Mouse (Mus musculus): ENCODE results near the gene C1s2.
"Not testable (repeated sequence)": the region's sequence is repeated elsewhere in the genome, so short reads cannot be mapped to it uniquely, and the experiment has no call there.

Gene C1s2

DNA sequence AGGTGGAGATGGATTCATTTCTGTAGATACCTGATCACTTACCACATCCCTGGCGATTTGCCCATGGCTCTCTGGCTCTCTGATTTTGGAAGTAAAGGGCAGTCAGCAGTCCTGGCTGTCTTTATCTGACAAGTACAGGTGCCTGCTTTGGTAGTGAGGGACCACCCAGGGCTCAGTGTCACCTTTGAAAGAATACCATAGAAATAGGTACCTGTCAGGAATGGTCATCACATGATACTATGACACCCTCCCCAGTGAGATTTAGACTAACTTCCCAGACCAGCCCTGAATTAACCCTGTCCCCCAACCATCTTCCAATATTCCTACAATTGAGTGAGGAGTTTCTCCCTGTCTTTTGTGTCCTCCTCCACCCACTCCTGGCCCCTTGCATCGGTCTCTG, at the start of gene C1s2:
C1s2 (minus strand) TSS at position 101 of the 400 bp plus-strand sequence.
- DNase-seq, result not testable (repeated sequence)

DNA sequence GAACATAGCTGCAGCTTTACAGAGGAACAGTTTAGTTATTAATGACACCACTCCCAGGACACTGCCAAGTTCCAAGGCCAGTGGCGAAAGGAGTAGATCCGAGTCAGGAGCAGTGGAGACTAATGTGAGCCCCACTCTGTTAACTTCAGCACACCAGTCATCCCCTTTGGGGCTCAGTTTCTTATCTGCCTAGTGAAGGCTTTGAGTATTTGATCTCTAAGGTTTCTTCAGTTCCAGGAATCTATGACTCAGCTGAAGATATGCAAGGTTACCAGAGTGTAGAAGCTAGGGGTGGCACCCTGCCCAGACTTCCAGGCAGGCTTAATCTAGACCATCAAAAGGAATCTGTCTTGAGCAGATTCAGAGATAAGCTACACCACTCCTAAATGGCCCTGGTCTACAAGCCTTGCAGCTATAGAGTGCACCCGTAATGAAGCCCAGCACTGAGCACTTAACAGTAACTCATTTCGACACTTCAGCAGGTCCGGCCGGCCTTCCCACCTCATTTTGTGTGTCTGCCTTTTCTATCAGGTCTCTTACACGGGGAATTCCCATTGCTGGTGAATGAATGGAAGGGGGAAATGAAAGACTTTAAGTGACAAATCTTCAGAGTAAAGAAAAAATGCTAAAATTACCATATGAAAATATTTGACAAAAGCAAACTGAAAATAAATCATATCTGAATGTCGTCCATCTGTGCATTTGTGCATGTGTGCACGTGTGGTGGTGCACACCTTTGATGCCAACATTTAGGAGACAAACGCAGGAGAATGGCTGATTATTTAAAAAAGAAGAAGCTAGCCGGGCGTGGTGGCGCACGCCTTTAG, 47.9 kb upstream of the C1s2 start:
- DNase-seq, result peak; percentile 56 to 75

DNA sequence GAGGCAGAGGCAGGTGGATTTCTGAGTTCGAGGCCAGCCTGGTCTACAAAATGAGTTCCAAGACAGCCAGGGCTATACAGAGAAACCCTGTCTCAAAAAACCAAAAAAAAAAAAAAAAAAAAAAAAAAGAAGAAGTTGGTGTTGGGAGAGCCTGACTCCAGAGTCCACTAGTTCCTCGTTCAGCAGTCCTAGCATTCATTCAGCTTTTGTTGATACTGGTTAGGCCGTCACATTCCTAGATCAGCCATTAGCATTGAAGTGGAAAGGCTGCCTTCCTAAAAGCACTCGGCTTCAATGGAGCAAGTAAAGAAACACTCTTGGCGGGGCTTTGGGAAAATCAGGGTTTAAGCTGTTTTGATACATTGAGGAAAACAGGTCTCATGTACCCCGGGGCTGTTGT, 46.4 kb upstream of the C1s2 start:
- DNase-seq, result not testable (repeated sequence)

GRCm38 (mm10) chr6:124679486-124679885, 43.6 kb upstream of the C1s2 start:
- DNase-seq, result no peak

- no peak for DNase-seq
These were observed 42.9 kb upstream of the C1s2 start for GRCm38 (mm10) chr6:124678769-124679168.

DNA sequence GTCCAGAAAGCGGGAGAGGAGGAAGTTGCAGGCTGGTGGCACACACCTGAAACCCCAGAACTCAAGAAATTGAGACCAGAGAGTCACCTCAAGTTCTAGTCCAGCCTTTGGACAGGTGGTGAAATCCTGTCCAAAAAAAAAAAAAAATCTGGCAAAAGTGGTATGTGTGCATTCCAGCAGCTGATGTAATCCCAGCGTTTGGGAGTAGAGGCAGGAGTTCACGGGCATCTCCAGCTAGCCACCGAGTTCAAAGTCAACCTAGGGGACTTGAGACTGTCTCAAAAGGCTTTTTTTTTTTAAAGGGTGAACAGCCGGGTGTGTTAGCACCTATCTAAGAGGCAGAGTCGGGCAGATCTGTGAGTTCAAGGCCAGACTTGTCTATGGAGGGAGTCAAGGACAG, 40.3 kb upstream of the C1s2 start:
- DNase-seq, result no peak

GRCm38 (mm10) chr6:124674591-124674990, 38.7 kb upstream of the C1s2 start:
- DNase-seq, result no peak

GRCm38 (mm10) chr6:124673619-124674018, 37.7 kb upstream of the C1s2 start:
- no peak for DNase-seq

DNA sequence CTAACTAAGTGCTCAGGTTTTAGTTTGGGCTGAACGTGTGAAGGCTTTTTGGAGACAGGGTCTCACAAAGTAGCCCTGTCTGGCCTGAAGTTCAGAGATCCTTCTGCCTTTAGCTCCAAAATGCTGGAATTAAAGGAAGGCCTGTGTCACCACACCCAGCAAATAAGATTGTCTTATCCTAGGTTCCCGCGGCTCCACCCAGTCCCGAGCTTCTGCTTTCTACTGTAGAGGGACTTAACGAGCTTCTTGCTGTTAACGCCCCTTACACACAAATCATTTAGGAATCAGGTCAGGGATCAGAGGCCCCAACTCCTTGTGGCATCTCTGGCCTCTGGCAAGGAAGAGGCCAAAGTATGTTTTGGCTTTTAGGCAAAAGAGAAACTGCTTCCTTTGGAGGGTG, 36.2 kb upstream of the C1s2 start:
- no peak for DNase-seq

GRCm38 (mm10) chr6:124670281-124670900, 34.5 kb upstream of the C1s2 start:
- DNase-seq, result no peak

DNA sequence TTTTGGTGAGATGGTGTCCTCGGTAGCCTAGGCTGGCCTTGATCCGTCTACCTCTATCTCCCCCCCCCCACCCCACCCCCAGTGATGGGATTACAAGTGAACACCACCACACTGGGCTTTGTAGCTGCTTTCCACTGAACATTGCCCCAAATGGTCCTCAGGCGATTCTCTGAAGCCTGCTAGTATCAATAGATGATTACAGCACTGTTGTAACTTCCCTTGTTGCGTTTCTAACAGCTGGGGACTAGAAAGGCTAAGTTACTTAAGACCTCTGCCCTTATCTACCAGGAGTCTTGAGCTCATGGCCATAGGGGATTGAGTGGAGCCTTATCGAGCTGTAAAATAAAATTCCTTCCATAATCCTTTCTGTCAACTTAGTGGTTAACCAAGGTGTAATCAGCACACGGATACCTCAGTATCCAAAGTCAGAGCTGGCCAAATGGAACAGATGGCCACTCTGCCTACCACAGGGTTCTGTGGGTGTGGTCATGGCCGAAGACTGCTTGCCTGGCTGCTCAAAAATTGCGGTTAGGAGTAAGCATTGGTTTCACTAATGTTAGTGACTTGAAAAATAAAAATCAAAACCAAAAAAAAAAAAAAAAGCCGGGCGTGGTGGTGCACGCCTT, 33.5 kb upstream of the C1s2 start:
- DNase-seq, result no peak

GRCm38 (mm10) chr6:124665011-124665410, 29.1 kb upstream of the C1s2 start:
- DNase-seq, result no peak

DNA sequence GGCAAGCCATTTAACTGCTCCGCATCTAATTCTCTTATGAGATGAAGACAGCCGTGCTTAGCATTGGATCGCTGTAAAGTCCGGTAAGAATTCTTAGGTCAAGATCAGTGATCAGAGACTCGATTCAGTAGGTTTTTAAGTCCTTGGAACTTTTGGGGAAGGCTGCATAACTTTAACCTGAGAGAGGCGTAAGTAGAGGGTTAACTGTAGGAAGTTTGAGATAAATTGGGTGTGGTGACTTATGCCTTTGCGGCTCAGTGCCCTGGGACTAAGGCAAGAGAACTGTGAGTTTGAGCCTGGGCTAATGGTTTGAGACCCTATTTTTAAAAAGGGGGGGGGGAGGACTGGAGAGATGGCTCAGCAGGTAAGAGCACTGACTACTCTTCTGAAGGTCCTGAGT, 28.4 kb upstream of the C1s2 start:
- DNase-seq, result no peak

DNA sequence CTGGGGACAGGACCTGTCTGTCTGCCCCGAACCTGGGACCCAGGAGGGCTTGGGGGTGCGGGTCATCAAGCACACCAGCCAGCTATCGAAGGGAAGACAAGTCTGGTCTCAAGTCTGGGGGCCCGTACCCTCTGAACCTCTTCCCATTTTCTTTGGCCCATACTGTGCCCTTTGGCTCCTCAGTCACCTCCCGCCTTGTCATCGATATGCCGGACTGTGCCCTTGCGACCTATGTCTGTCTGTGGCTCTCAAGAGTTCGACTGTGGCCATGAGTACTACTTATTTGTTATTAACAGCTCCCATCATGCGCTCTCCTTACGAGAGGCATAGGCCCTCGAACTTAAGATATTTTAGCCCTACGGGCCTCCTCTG, 27.5 kb upstream of the C1s2 start:
- DNase-seq, result no peak

GRCm38 (mm10) chr6:124662477-124663423, 26.9 kb upstream of the C1s2 start, which contains the start of gene Lpcat3:
Lpcat3 (plus strand) TSS chr6:124663027.
- peak; percentile 99 to 100 for DNase-seq

GRCm38 (mm10) chr6:124661995-124662394, 26.1 kb upstream of the C1s2 start:
- no peak for DNase-seq

DNA sequence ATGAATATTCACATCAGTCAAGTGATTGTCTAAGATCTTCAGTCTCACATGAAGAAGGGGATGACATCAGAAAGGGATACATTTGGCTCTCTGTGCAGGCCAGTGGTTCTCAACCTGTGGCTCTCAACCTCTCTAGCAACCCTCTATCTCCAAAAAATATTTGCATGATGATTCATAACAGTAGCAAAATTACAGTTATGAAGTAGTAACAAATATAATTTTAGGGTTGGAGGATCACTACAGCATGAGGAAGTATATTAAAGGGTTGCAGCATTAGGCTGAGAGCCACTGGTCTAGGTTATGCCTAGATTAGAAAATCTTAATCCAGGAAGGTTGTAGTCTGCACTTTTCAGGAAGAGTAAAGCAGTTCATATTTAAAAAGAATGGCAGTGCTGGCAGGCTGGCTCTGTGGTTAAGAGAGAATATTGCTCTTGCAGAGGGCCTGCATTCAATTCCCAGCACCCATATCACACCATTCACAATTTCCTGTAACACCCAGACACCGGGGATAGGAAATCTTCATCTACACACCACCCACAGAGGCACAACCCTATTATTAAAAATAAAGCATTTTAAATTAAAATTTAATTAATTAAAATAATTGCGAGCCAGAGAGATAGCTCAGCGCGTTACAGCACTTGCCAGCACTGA, 25.4 kb upstream of the C1s2 start:
- no peak for DNase-seq

DNA sequence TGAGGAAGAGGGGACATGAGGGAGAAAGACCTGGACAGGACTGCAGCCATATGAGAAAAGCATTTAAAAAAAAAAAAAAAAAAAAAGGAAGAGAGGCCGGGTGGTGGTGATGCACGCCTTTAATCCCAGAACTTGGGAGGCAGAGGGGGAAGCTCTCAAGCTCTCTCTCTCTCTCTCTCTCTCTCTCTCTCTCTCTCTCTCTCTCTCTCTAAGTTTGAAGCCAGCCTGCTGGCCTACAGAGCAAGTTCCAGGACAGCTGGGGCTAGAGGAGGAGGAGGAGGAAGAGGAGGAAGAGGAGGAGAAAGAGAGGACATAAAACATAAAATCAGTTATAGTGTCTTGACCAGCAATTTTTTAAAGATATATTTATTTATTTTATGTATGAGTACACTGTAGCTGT, 22.2 kb upstream of the C1s2 start:
- DNase-seq, result no peak

DNA sequence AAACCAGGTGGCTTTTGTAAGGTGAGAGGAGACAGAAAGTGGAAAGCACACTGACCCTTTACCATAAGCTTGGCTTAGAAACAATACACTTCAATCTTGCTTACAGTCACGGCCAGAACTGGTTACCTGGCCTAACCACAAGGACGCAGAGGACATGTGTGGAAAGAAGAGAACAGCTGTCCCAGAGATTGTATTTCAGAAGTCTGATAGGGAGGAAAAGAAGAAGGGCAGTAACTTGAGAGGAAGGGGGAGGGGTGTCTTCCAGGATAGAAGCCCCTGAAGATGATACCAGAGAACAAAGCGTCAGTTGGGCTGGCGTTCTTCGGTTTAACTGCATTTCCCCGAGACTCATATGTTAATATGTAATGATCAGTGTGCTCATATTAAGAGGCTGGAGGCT, 20.0 kb upstream of the C1s2 start:
- no peak for DNase-seq

GRCm38 (mm10) chr6:124646394-124646793, 10.5 kb upstream of the C1s2 start:
- no peak for DNase-seq

DNA sequence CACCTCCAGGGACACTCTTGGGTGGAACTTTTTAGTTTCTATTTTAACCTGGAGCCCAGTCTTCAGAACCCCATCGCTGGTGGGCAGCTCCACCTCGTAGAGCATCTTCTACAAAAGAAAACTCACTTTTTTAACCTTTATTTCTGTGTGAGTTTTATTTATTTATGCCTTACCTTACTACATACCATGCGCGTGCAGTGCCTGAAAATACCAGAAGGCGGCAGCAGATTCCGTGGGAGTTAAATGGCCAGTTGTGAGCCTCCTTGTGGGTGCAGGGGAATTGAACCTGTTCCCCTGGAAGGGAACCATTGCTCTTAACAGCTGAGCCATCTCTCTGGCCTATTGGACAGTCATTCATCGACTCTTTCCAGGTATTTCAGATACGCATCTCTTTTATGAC, 5.1 kb upstream of the C1s2 start:
- peak; percentile 81 to 84 for DNase-seq

GRCm38 (mm10) chr6:124640041-124640440, 4.2 kb upstream of the C1s2 start:
- DNase-seq, result peak; percentile 31 to 55

Measured in kidney, postnatal 4 days (tissue).